Mouse (Mus musculus): Measurements from ENCODE around the gene Hspa8. TPM values are rescaled to one million over a fixed set of nuclear protein-coding genes. Genes with fewer than 3 reads are reported as not detected.
"Not testable (repeated sequence)": the region's sequence is repeated elsewhere in the genome, so short reads cannot be mapped to it uniquely, and the experiment has no call there.

Hspa8 gene
- polyA plus RNA-seq, 1 experiment from 2014 or later, result 1,252 TPM

DNA sequence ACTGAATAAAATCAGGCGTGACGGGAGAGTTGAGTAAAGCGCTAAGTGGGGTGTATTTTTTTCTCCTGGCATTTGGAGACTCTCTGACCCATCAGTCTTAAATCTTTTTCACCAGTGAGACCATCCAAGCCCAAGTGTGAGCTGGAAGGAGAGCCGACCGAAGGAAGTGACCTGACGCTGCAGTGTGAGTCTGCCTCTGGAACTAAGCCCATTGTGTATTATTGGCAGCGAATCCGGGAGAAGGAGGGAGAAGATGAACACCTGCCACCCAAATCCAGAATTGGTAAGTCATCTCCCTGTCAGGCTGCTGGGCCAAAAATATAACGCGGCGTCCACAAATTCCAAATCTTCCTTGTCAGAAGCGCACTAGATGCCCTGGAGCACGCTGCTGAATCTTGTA lies 28.5 kb upstream of the Hspa8 start:
- in situ Hi-C loops (cut with MboI; ENCODE audit: low pct_unique_long_range_greater_than_20kb), result no loop called here
- H3K27me3 ChIP-seq, result no peaks in the 10 kb centered on the region
- ChIA-PET CTCF (interaction anchor here (0.5 to 1.6 kb wide), 3 partner anchors 15 to 156 kb away, joined by 3 to 4 read pairs (median 3); no protein-coding TSS in a partner anchor), POLR2A (interaction anchor here (1.0 kb wide), 1 partner anchor 22 kb away, joined by 3 read pairs; no protein-coding TSS in a partner anchor)
- ATAC-seq (no peak), DNase-seq (ENCODE audit: low read depth, low spot score) (no peak)
- TF ChIP-seq CTCF (IDR thresholded peaks at IDR 0.05), result no peak

DNA sequence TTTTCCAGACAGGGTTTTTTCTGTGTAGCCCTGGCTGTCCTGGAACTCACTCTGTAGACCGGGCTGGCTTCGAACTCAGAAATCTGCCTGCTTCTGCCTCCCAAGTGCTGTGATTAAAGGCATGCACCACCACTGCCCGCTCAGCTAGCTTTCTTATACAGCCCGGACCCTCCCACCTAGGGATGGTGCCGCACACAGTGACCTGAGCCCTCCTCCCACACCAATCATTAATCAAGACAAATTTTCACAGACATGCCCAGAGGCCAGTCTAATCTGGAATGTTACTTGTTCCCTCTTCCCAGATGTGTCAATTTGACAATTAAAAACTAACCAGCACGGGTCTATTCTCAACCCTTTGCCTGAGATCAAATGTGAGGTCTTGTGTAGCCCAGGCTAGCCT lies 27.6 kb upstream of the Hspa8 start:
- H3K27me3 ChIP-seq; POLR2A ChIA-PET; in situ Hi-C loops (cut with MboI; ENCODE audit: low pct_unique_long_range_greater_than_20kb); ATAC-seq; CTCF ChIA-PET; DNase-seq (ENCODE audit: low read depth, low spot score): not testable (repeated sequence)

DNA sequence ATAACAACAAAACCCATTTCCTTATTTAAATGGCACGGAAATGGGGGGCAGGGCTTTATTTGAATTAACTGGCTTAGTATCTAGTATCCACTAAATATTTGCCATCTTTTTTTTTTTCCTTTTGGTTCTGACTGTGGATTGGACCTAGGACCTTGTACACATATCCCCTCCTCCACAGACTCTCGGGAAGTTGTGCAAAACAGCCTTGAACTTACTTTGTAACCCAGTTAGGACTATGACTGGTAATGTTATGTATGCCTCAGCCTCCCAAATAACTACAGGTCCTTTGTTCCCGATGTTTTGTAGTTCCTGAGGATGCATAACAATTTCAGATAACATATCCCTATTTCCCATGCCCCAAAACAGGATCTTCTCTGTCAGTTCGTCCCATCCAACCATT lies 26.9 kb upstream of the Hspa8 start:
- DNase-seq (ENCODE audit: low read depth, low spot score) (no peak), ATAC-seq (no peak)
- no peaks in the 10 kb centered on the region for H3K27me3 ChIP-seq
- ChIA-PET POLR2A (no interaction called here), CTCF (no interaction called here)
- in situ Hi-C loops (cut with MboI; ENCODE audit: low pct_unique_long_range_greater_than_20kb), result no loop called here
- TF ChIP-seq CTCF (IDR thresholded peaks at IDR 0.05), result no peak

DNA sequence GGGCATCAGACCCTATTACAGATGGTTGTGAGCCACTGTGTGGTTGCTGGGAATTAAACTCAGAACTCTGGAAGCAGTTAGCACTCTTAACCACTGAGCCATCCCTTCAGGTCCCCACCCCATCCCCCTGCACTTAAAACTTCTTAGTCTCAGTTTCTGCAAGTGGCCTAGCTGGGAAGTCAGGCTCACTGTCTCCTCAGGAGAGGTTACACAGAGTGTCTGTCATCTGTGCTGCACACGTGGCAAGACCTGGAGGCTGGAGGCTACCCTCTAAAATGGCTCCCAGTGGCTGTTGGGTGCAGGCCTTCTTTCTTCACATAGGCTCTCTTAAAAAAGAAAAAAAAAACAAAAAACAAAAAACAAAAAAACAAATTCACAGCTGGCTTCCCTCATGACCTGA lies 24.7 kb upstream of the Hspa8 start:
- TF ChIP-seq CTCF (IDR thresholded peaks at IDR 0.05), result no peak
- POLR2A ChIA-PET, result no interaction called here
- DNase-seq (ENCODE audit: low read depth, low spot score) (no peak), ATAC-seq (no peak)
- in situ Hi-C loops (cut with MboI; ENCODE audit: low pct_unique_long_range_greater_than_20kb), result no loop called here
- no peaks in the 10 kb centered on the region for H3K27me3 ChIP-seq
- CTCF ChIA-PET, result no interaction called here

DNA sequence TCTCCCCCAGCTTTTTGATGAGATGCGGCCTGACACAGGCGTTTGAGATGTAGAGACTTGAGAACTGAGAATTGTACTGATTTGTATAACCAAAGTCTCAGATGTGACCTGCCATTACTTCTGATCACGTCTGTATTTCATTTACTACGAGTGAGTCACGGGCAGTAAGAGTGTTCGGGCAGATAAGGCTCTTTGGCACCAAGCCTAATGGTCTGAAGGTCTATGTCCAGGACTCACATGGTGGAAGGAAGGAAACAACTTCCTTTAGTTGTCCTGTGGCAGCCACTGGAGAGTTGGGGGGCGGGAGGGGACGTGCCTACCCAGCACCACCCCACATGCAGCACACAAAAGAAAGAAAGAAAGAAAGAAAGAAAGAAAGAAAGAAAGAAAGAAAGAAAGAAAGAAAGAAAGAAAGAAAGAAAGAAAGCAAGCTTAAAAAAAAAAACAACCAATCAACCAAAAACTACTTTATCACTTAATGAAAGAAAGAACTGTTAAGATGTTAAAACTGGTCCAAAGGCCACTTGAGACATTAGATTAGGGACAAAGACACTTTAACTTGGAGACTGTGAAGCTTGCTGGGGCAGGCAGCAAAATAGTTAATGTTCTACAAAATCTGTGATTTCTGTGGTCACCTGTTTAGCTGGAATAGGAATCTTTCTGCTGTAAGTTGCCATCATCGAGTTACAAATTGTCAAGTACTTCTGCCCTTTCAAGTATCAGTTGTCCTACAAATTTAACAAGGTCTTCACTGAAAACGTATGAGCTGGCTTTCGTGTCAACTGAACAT lies 24.1 kb upstream of the Hspa8 start:
- ChIA-PET CTCF (no interaction called here), POLR2A (no interaction called here)
- in situ Hi-C loops (cut with MboI; ENCODE audit: low pct_unique_long_range_greater_than_20kb), result no loop called here
- DNase-seq (ENCODE audit: low read depth, low spot score) (no peak), ATAC-seq (no peak)
- no peak for TF ChIP-seq CTCF (IDR thresholded peaks at IDR 0.05)
- no peaks in the 10 kb centered on the region for H3K27me3 ChIP-seq

DNA sequence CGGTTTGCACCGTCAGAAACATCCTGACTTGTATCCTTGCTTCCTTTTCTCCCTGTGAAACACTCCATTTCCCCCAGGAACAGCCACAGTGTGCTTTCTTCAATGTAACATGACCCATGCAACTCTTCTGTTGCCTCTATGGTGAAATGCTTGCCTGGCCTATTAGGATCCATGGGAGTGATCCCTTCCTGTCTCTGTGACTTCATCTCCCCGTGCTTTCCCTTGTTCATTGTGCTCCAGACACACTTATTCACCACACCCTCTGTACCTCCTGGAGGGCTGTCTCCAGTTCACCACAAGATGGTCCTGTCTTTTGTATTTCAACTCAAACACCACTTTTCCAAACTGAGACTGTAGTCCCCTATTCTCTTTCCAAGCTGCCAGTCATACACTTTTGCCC lies 20.7 kb upstream of the Hspa8 start:
- no peak for TF ChIP-seq CTCF (IDR thresholded peaks at IDR 0.05)
- ChIA-PET CTCF (no interaction called here), POLR2A (no interaction called here)
- ATAC-seq, result no peak
- no peak for DNase-seq (ENCODE audit: low read depth, low spot score)
- in situ Hi-C loops (cut with MboI; ENCODE audit: low pct_unique_long_range_greater_than_20kb), result no loop called here
- no peaks in the 10 kb centered on the region for H3K27me3 ChIP-seq

DNA sequence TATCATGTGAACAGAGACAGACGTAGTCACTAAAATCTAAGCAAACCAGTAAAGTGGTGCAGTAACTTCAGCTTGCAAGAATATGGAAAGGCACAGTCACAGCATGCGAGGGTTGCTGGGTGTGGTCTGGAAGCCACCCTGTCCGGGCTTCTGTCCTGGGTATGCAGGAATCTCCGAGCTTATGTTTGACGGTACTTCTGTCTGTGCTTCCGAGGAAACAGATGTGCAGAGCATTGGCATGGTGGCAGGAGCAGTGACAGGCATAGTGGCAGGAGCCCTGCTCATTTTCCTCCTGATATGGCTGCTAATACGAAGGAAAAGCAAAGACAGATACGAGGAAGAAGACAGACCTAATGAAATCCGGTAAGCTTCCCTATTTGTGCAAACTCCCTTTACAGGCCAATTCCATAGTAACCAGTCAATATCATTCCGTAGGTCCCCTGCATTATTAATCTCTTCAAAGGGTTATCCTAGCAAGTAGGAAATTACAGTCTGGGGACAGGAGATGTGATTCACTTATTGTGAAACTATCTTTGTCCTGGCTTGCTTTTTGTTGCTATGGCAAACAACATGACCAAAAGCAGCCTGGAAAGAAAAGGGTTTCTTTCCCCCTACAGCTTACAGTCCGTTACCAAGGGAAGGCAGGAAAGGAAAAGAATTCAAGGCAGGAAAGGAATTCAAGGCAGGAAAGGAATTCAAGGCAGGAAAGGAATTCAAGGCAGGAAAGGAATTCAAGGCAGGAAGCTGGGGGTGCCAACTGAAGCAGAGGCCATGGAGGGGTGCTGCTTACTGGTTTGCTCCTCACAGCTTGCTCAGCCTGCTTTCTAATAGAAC lies 19.7 kb upstream of the Hspa8 start:
- ChIA-PET CTCF (interaction anchor here (1.0 kb wide), 1 partner anchor 23 kb away, joined by 4 read pairs; no protein-coding TSS in a partner anchor), POLR2A (no interaction called here)
- no peak for TF ChIP-seq CTCF (IDR thresholded peaks at IDR 0.05)
- ATAC-seq, result no peak
- no peak for DNase-seq (ENCODE audit: low read depth, low spot score)
- in situ Hi-C loops (cut with MboI; ENCODE audit: low pct_unique_long_range_greater_than_20kb), result no loop called here
- no peaks in the 10 kb centered on the region for H3K27me3 ChIP-seq

DNA sequence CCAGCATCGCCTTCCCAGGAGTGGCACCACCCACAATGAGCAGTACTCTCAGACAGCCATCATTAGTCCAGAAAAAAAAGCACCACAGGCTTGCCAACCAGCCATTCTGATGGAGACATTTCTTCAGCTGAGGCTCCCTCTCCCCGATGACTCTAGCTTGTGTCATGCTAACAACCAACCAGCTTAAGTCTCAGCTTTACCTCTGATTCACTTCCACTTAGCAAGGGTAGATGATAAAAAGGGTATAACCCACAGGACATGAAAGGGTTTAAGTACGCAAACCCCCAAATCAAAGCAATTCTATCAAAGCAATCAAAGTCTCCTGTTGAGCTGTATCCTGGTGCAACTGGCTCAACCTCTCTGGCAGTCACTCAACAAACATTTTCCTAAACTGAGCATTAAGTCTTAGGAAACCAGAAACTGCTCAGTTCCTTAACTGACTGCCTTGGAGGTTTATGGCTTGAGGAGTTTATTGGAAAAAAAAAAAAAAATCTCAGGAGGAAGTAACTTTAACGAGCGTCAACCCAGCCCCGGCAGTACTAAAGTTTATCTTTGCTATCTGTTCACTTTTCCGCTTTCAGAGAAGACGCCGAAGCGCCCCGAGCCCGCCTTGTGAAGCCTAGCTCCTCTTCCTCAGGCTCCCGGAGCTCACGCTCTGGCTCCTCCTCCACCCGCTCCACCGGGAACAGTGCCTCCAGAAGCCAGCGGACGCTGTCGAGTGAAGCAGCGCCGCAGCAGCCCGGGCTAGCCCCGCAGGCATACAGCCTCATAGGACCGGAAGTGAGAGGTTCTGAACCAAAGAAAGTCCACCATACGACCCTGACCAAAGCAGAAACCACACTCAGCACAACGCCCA lies 18.8 kb upstream of the Hspa8 start:
- ChIA-PET POLR2A (no interaction called here), CTCF (interaction anchor here (1.0 kb wide), 1 partner anchor 24 kb away, joined by 4 read pairs; no protein-coding TSS in a partner anchor)
- DNase-seq (ENCODE audit: low read depth, low spot score) (no peak), ATAC-seq (no peak)
- TF ChIP-seq CTCF (IDR thresholded peaks at IDR 0.05), result no peak
- no peaks in the 10 kb centered on the region for H3K27me3 ChIP-seq
- in situ Hi-C loops (cut with MboI; ENCODE audit: low pct_unique_long_range_greater_than_20kb), result no loop called here

DNA sequence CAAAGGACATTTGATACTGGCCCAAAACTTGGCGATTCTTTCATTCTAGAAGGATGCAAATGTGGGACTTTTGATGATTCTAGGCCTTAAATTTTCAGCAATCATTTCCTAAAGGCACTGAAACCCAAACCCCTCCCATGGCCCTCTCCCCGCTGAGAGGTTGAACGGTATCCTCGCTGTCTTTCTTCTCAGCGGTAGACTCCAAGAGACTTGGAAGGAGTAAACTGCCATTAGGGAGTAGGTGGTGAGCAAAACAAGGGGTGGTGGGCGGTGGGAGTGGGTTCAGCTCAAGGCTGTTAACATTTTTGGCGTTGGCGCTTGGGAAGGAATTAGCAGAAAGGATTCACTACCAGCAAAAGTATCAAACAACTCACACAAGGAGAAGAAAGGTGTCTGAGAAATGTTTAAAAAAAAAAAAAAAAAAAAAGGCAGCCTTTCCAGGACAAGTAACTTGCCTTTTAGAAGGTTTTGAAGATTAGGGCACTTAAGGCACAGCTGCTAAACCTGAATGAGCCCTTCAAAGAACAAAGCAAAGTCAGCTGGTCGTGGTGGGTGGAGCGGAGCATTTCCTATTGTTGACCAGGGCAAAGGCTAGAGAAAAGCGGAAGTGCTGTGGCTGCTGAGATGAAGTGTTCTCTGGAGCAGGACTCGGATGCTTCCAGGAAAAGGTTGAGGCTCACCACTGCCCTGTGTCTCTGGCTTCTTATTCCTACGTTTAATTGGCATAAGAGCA lies 17.0 kb upstream of the Hspa8 start:
- no peak for TF ChIP-seq CTCF (IDR thresholded peaks at IDR 0.05)
- ChIA-PET CTCF (no interaction called here), POLR2A (interaction anchor here (0.6 kb wide), 1 partner anchor 30 kb away, joined by 3 read pairs; no protein-coding TSS in a partner anchor)
- ATAC-seq (no peak), DNase-seq (ENCODE audit: low read depth, low spot score) (no peak)
- no peaks in the 10 kb centered on the region for H3K27me3 ChIP-seq
- in situ Hi-C loops (cut with MboI; ENCODE audit: low pct_unique_long_range_greater_than_20kb), result no loop called here

Data from Patski (cell line).